Mouse (Mus musculus): ENCODE results near the gene Ngef. TPM values are rescaled to one million over a fixed set of nuclear protein-coding genes. Genes with fewer than 3 reads are reported as not detected.

Ngef gene
- total and polyA plus RNA-seq, 3 experiments: not detected

DNA sequence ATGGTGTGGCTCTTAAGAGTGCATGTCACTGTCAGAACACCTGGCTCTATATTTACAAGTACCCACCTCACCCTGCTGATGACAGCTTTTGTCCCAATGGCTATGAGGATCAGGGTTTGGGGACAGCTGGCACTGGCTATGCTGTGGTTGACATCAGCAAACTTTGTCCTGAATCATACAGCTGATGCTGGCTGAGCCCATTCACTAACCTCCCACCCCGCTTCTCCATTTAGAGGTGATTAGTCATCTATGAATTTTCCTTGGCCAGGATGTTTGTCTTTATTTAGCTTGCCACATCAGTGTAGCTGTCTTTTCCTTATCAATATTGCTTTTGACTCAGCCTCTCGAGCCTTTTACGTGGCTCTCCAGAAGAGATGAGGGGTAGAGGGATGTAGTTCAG lies 81.4 kb downstream of the Ngef start:
- Histone ChIP-seq H3K9me3 (replicated peaks; ENCODE audit: insufficient read depth, low read length) (no peaks in the 10 kb centered on the region), H3K36me3 (ENCODE audit: control insufficient read depth in 1 of 2, insufficient read depth in 2 of 2, low read length in 2 of 2) (no peaks in the 10 kb centered on the region), H3K27ac (ENCODE audit: control insufficient read depth, low read depth, low read length) (no peak overlapping the region), H3K9ac (ENCODE audit: control insufficient read depth, low read depth, low read length, poor library complexity, severe bottlenecking) (no peak overlapping the region), H3K27me3 (ENCODE audit: control insufficient read depth in 1 of 2, insufficient read depth in 2 of 2, low read length in 2 of 2) (peaks cover 8% of the 10 kb centered on the region in 2 experiments), H3K4me1 (ENCODE audit: control insufficient read depth in 1 of 2, insufficient read depth in 2 of 2, low read length in 2 of 2) (no peaks in the 10 kb centered on the region), H3K4me3 (ENCODE audit: control insufficient read depth in 1 of 2, insufficient read depth in 1 of 2, low read depth in 2 of 2, low read length in 2 of 2) (no peak overlapping the region), H3K79me2 (ENCODE audit: control insufficient read depth, insufficient read depth, low read length, poor library complexity) (no peaks in the 10 kb centered on the region)
- DNase-seq (ENCODE audit: low read depth, low spot score): no peak
- no peak for TF ChIP-seq TAL1 (IDR thresholded peaks at IDR 0.05; ENCODE audit: low read length)
- no peak for TF ChIP-seq POLR2AphosphoS5 (IDR thresholded peaks at IDR 0.05; ENCODE audit: borderline replicate concordance, low read depth, low read length)
- no peak for TF ChIP-seq POLR2A (IDR thresholded peaks at IDR 0.05; ENCODE audit: control insufficient read depth in 1 of 2, insufficient read depth in 1 of 2, low read depth in 1 of 2, low read length in 2 of 2, poor library complexity in 1 of 2)
- no peak for TF ChIP-seq GABPA (IDR thresholded peaks at IDR 0.05; ENCODE audit: low read depth, low read length)
- no peak for TF ChIP-seq CTCF (IDR thresholded peaks at IDR 0.05 in 2 of 3, conservative IDR thresholded peaks at IDR 0.05 in 1 of 3; ENCODE audit: control insufficient read depth in 1 of 3, insufficient read depth in 1 of 3, low read depth in 2 of 3, low read length in 3 of 3, poor library complexity in 1 of 3, severe bottlenecking in 1 of 3)
- TF ChIP-seq TCF12 (IDR thresholded peaks at IDR 0.05; ENCODE audit: low read depth, low read length): no peak
- no peak for TF ChIP-seq UBTF (IDR thresholded peaks at IDR 0.05; ENCODE audit: borderline replicate concordance, insufficient read depth, low read depth, low read length)
- TF ChIP-seq JUND (IDR thresholded peaks at IDR 0.05; ENCODE audit: low read depth, low read length): no peak
- no peak for TF ChIP-seq GATA1 (IDR thresholded peaks at IDR 0.05; ENCODE audit: low read depth, low read length)
- no peak for TF ChIP-seq E2F4 (IDR thresholded peaks at IDR 0.05; ENCODE audit: borderline replicate concordance, low read depth, low read length)
- TF ChIP-seq ZMIZ1 (IDR thresholded peaks at IDR 0.05; ENCODE audit: low read depth, low read length): no peak

DNA sequence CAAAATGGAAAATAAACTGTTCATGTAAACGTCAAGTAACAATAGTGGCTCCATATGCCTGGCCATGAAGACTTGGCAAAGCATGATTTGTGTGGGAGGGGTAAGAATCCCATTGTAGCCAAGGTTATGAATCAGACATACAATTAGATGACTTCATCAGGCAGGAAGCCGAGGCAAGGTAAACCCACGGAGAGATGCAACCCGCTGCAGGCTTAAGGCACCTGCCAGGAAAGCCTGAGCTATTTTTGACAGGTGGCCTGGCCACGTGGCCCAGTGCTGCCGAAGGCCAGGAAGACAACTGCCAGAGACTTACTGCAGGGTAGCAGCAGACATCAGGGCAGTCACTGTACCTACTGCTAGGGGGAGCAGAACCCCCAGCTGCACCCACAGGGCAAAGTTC lies 87.3 kb downstream of the Ngef start:
- TF ChIP-seq MAX (IDR thresholded peaks at IDR 0.05; ENCODE audit: low read length): no peak
- no peak for TF ChIP-seq BHLHE40 (IDR thresholded peaks at IDR 0.05; ENCODE audit: borderline replicate concordance, low read depth, low read length)
- TF ChIP-seq TCF12 (IDR thresholded peaks at IDR 0.05; ENCODE audit: low read depth, low read length): no peak
- TF ChIP-seq GATA1 (IDR thresholded peaks at IDR 0.05; ENCODE audit: low read depth, low read length): no peak
- no peak for TF ChIP-seq POLR2A (IDR thresholded peaks at IDR 0.05; ENCODE audit: control insufficient read depth in 1 of 2, insufficient read depth in 1 of 2, low read depth in 1 of 2, low read length in 2 of 2, poor library complexity in 1 of 2)
- no peak for TF ChIP-seq MYB (IDR thresholded peaks at IDR 0.05; ENCODE audit: low read depth, low read length)
- TF ChIP-seq JUND (IDR thresholded peaks at IDR 0.05; ENCODE audit: low read depth, low read length): no peak

DNA sequence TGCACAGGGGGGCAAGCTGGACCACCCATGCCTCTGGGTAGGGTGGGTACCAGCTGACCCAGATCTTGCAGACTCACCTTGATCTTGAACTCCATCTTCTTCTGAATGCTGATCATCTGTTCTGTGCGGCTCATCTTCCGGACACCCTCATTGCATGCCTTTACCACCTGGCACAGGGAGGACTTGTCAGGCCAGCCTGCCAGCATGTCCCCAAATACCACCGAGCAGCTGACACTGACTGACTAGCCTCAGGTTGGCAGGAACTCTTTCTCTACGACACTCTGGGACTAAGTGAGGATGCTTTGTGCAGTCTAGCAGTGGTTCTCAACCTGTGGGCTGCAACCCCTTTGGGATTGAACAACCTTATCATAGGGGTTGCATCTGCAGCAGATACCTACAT lies 91.1 kb downstream of the Ngef start:
- no peaks in the 10 kb centered on the region for H3K4me1 ChIP-seq (ENCODE audit: control insufficient read depth in 1 of 2, insufficient read depth in 2 of 2, low read length in 2 of 2)
- no peak overlapping the region for H3K4me3 ChIP-seq (ENCODE audit: control insufficient read depth in 1 of 2, insufficient read depth in 1 of 2, low read depth in 2 of 2, low read length in 2 of 2)
- H3K36me3 ChIP-seq (ENCODE audit: control insufficient read depth in 1 of 2, insufficient read depth in 2 of 2, low read length in 2 of 2): no peaks in the 10 kb centered on the region
- H3K27me3 ChIP-seq (ENCODE audit: control insufficient read depth in 1 of 2, insufficient read depth in 2 of 2, low read length in 2 of 2): peaks cover 0 to 2% of the 10 kb centered on the region in 2 experiments; a peak in 3 of 4 replicates
- no peaks in the 10 kb centered on the region for H3K9me3 ChIP-seq (replicated peaks; ENCODE audit: insufficient read depth, low read length)
- H3K9ac ChIP-seq (ENCODE audit: control insufficient read depth, low read depth, low read length, poor library complexity, severe bottlenecking): no peak overlapping the region
- H3K27ac ChIP-seq (ENCODE audit: control insufficient read depth, low read depth, low read length): no peak overlapping the region
- no peak for DNase-seq (ENCODE audit: low read depth, low spot score)
- H3K79me2 ChIP-seq (ENCODE audit: control insufficient read depth, insufficient read depth, low read length, poor library complexity): no peaks in the 10 kb centered on the region
- TF ChIP-seq NELFE (IDR thresholded peaks at IDR 0.05; ENCODE audit: low read depth, low read length) (no peak), TAL1 (IDR thresholded peaks at IDR 0.05; ENCODE audit: low read length) (no peak), MEF2A (IDR thresholded peaks at IDR 0.05; ENCODE audit: extremely low read depth, insufficient replicate concordance, low read depth, low read length, poor library complexity, severe bottlenecking) (no peak), JUND (IDR thresholded peaks at IDR 0.05; ENCODE audit: low read depth, low read length) (no peak), HCFC1 (IDR thresholded peaks at IDR 0.05; ENCODE audit: low read depth, low read length) (no peak), EP300 (IDR thresholded peaks at IDR 0.05; ENCODE audit: low read depth in 1 of 2, low read length in 2 of 2) (no peak), NRF1 (IDR thresholded peaks at IDR 0.05; ENCODE audit: insufficient read depth, low read depth, low read length, poor library complexity, severe bottlenecking) (no peak), SMC3 (IDR thresholded peaks at IDR 0.05; ENCODE audit: low read depth, low read length) (no peak), ZC3H11A (IDR thresholded peaks at IDR 0.05; ENCODE audit: low read depth, low read length) (no peak), GABPA (IDR thresholded peaks at IDR 0.05; ENCODE audit: low read depth, low read length) (no peak), SIN3A (IDR thresholded peaks at IDR 0.05; ENCODE audit: low read length) (no peak), UBTF (IDR thresholded peaks at IDR 0.05; ENCODE audit: borderline replicate concordance, insufficient read depth, low read depth, low read length) (no peak), RAD21 (IDR thresholded peaks at IDR 0.05; ENCODE audit: low read depth, low read length) (no peak), MYC (IDR thresholded peaks at IDR 0.05; ENCODE audit: low read depth, low read length) (no peak), USF1 (IDR thresholded peaks at IDR 0.05; ENCODE audit: low read depth, low read length) (no peak)

More for the DNA sequence above, 87.3 kb downstream of the Ngef start:
- no peaks in the 10 kb centered on the region for H3K36me3 ChIP-seq (ENCODE audit: control insufficient read depth in 1 of 2, insufficient read depth in 2 of 2, low read length in 2 of 2)
- no peaks in the 10 kb centered on the region; a peak in 1 of 4 replicates for H3K27me3 ChIP-seq (ENCODE audit: control insufficient read depth in 1 of 2, insufficient read depth in 2 of 2, low read length in 2 of 2)
- no peak overlapping the region for H3K27ac ChIP-seq (ENCODE audit: control insufficient read depth, low read depth, low read length)
- no peak for DNase-seq (ENCODE audit: low read depth, low spot score)
- no peaks in the 10 kb centered on the region for H3K79me2 ChIP-seq (ENCODE audit: control insufficient read depth, insufficient read depth, low read length, poor library complexity)
- H3K9me3 ChIP-seq (replicated peaks; ENCODE audit: insufficient read depth, low read length): no peaks in the 10 kb centered on the region
- H3K4me1 ChIP-seq (ENCODE audit: control insufficient read depth in 1 of 2, insufficient read depth in 2 of 2, low read length in 2 of 2): no peaks in the 10 kb centered on the region
- H3K9ac ChIP-seq (ENCODE audit: control insufficient read depth, low read depth, low read length, poor library complexity, severe bottlenecking): no peak overlapping the region
- H3K4me3 ChIP-seq (ENCODE audit: control insufficient read depth in 1 of 2, insufficient read depth in 1 of 2, low read depth in 2 of 2, low read length in 2 of 2): no peak overlapping the region

Measured in MEL (cell line).